Mouse (Mus musculus) inflammation-experienced regulatory T-cells (primary cell): Measurements from ENCODE around the gene Gm8247. TPM values are rescaled to one million over a fixed set of nuclear protein-coding genes. Genes with fewer than 3 reads are reported as not detected.

Experiments used
- polyA plus RNA-seq, 2 experiments: library from polyadenylated mRNA; unstranded; fragments of 100-300 nt; shearing (Covaris generic); gene quantifications; one replicate each; pipeline ENCODE4 v1.2.1; 2017

The Gm8247 gene
- polyA plus RNA-seq, result not detected

DNA sequence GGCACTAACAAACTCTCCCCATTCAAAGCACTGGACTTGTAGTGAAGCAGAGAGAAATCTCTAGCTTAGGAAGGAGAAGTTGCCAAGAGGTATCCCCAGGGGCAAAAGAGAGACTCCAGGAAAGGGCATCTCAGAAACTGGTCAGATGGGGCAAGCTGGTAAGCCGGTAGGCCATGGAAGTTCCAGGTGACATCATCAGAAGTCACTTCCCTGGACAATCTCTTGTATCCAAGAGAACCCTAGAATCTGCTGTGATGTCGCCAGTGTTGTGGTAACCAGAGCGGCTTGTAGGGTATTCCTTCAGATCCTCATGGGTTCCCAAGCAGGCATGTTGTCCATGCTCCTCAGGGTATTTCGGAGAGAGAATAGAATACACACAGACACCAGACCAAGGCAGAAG lies at the start of gene Gm8247:
TSS of gene Gm8247 (plus strand) at position 301 of the 400 bp plus-strand sequence.

DNA sequence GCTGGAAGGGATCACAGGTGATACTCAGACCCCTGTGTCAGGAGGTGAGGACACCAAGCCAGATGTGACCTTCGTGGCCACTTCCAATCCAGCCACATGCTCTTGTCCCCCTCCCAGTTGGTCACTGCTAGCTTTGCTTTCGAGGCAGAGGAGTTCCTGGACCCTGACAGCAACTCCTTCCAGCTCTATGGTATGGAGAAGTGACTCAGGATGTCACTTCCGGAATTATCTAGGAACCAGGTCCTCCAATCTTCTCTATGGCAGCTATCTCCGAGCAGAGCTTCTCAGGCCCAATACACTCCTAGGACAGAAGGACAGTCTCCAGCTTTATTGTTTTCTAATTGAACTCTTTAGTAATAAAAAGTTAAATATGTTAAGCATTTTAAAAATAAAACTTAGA lies 44.8 kb downstream of the Gm8247 start, which contains the start of gene Gm5624:
TSS of gene Gm5624 (minus strand) at position 202 of the 400 bp plus-strand sequence.

Other genes starting within 250 kb of the Gm8247 start
- gene Gm5930, start 244.6 kb upstream of the Gm8247 start, polyA plus RNA-seq, result under 1 TPM in 1 of 2 experiments, not detected in 1; 0.36 TPM
- not detected for gene Gm8229, start 217.8 kb upstream of the Gm8247 start, polyA plus RNA-seq
- gene Gm3371, start 172.5 kb upstream of the Gm8247 start, polyA plus RNA-seq, result not detected
- under 1 TPM in 1 of 2 experiments, not detected in 1; 0.14 TPM for gene Gm8232, start 149.5 kb upstream of the Gm8247 start, polyA plus RNA-seq
- not detected for gene BC061237, start 90.7 kb upstream of the Gm8247 start, polyA plus RNA-seq
- not detected for gene Gm17093, start 64.9 kb upstream of the Gm8247 start, polyA plus RNA-seq
- not detected for gene Gm5624, start 44.8 kb downstream of the Gm8247 start, polyA plus RNA-seq
- 1 to 10 TPM in 1 of 2 experiments, not detected in 1; 5.1 TPM for gene Gm8257, start 123.3 kb downstream of the Gm8247 start, polyA plus RNA-seq
- 1 to 10 TPM; 1.2 to 2.4 TPM for gene Gm8267, start 167.2 kb downstream of the Gm8247 start, polyA plus RNA-seq